Mouse (Mus musculus): Measurements from ENCODE around the gene Lrrc66.

Gene Lrrc66

GRCm38 (mm10) chr5:73632291-73632690 is at the start of gene Lrrc66:
Gene Lrrc66 (minus strand): TSS chr5:73632526.
- no peak for DNase-seq (ENCODE audit: low read depth, low spot score)

- no peak for DNase-seq (ENCODE audit: low read depth, low spot score)
Measured at GRCm38 (mm10) chr5:73676626-73677025, 44.3 kb upstream of the Lrrc66 start.

DNA sequence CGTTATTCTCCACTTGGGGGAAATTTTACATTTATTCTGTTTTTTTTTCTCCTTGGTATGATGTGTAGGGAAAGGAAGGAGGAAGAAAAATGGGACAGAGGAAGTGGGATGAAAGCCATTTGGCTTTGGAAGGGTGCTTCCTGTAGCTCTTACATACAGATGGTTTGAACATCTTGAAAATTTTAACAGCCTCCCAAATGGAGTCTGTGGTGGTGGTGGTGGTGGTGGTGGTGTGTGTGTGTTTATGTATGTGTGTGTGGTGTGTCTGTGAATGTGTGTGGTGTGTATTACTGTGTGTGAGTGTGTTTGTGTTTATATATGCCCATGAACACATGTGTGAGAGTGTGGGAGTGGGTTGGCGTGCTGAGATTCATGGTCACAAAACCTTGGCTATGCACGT is 43.3 kb upstream of the Lrrc66 start:
- DNase-seq (ENCODE audit: low read depth, low spot score) = no peak

GRCm38 (mm10) chr5:73669386-73669785 is 37.1 kb upstream of the Lrrc66 start:
- no peak for DNase-seq (ENCODE audit: low read depth, low spot score)

GRCm38 (mm10) chr5:73667877-73668276 is 35.6 kb upstream of the Lrrc66 start:
- no peak for DNase-seq (ENCODE audit: low read depth, low spot score)

DNA sequence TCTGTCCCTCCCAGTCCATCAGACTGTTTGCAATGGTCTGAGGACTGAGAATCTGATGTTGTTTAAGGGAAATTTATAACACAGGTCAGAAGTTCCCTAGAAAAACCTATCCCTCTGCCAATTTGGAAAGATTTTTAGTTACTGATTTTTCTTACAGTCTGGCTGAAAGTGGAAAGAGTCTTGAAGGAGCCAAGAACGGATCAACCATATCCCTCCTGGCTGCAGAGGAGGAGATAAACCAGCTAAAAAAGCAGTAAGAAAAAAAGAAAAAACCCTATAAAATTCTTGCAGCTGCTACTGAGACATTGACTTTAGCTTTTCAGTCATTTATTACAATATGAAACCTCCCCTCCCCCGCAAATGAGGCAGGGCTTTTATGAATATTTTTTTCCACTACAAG is 34.4 kb upstream of the Lrrc66 start:
- DNase-seq (ENCODE audit: low read depth, low spot score) = no peak

GRCm38 (mm10) chr5:73651855-73652201 is 19.5 kb upstream of the Lrrc66 start:
- DNase-seq (ENCODE audit: low read depth, low spot score) = no peak

DNA sequence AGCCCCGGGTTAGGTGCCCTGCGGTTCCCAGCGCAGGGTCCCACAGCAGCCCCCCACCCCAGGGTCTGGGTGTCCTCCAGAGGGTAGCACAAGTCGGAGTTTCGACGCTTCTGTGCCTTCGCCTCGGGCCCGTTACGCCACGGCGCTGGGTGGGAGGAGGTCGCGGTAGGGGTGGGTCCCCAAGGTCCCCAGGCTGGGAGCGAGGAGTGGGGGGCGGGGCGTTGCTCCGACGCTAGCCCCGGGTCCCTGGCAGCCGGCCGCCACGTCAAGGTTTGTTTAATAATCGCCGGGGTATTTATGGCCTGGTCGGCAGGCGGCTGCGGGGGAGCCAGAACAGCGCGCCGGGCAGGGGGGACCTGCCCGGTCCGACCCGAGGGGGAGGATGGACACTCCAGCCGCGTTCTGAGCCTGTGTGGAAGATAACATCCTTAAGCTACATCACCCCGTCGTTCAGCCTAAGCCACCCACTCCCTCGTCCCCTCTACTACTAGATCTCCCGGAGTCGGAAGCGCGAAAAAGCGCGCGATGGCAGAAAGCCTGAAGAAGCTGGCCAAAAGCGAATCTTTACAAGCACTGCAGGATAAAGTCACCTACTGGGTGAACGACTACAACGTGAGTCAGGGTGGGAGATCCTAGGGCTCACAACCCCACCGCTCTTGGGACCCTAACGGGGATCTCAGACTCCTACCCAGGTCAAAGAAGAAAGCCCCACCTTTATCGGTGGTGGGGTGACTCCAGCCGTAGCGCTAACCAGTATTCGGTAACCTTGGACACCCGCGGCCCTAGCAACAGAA is 18.9 kb upstream of the Lrrc66 start, which contains the start of gene Spata18:
TSS of gene Spata18 (plus strand) at position 319 of the 794 bp plus-strand sequence.
- peak; percentile 41 for DNase-seq (ENCODE audit: low read depth, low spot score)

DNA sequence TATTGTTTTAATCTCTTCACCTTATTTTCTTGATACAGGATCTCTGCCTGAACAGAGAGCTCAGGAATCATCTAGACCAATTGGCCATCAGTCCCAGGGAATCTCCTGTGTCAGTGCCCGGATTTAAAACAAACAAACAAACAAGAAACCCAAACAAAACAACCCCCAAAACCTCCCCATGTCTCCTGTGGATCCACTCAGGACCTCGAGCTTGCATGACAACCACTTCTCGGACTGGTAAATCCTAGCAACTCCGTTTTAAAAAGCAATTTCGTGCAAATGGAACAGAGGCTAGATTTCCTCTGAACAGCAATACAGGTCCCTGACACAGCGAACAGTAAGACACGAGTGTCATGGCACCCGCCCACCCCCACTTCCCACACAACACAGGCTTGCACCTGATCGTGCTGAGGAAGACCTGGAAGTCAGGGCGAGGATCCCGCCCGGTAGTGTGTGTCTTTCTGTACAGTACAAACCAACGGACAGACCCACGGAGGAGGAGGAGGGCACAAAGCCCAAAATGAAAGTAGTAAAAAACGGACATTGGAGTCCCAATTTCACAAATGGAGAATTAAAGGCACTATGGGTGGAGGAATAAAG is 18.1 kb upstream of the Lrrc66 start:
- DNase-seq (ENCODE audit: low read depth, low spot score) = peak; percentile 51

DNA sequence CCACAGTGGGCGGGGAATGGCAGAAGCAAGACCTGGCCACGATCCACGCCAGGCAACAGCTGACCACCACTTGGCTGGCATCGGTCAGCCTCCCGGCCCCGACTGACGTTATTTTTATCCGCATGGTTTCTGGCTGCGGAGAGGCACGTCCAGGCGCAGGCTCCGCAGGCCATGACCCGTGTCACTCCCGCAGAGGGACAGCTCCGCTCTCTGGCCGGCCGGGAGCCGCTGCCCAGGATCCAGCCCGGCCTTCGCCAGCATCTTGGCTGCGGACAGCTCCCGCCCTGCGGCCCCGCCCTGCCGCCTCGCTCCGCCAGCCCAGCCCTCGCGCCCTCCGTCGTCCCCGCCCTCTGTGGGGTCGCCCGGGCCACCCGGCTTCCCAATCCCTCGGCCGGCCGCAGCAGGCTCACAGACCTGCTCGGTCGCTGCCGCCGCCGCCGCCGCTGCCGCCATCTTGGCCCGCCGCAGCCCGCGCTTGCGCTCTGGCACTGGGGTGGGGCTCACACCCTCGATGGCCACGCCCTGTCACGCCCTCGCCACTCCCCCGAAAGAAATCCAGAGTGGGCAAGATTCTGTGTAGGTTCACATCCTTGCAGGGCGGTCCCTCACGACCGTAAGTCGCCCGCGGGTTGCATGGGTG is 15.1 kb upstream of the Lrrc66 start, which contains the start of gene Sgcb:
TSS of gene Sgcb (minus strand) at position 530 of the 640 bp plus-strand sequence.
- peak; percentile 90 for DNase-seq (ENCODE audit: low read depth, low spot score)

DNA sequence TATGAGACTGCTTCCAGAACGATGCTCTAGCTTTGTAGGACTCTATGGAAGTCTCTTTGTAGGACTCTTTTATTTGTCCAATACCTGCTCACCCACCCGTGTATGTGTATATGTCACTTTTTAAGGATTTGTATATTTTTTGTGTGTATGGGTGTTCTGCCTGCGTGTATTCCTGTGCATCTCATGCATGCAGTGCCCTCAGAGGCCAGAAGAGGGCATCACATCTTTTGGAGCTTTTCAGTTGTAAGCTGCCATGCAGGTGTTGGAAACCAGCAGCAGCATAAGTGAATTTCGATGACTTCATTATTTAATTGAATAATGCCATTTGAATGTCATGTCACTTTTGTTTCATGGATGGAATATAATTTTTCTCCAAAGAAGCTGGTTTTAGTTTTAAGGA is 9.8 kb upstream of the Lrrc66 start:
- peak; percentile 68 for DNase-seq (ENCODE audit: low read depth, low spot score)

DNA sequence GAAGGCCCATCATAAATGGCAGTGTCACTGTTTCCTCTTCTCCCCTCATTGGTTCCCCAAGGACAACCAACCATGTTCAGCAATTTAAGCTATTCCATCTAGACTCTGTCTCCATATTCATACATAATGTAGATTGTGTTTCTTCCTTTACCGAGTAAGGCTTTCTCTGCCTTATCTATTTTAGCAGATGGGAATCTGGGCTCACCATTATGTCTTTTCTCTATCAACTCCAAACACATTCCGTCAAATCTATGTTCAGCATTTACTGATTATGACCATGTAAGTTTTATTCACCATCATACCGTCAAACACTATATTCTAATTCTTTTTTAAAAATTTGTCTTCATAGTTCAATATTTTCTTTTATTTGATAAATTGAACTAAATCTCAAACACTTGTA is 8.7 kb upstream of the Lrrc66 start:
- no peak for DNase-seq (ENCODE audit: low read depth, low spot score)

DNA sequence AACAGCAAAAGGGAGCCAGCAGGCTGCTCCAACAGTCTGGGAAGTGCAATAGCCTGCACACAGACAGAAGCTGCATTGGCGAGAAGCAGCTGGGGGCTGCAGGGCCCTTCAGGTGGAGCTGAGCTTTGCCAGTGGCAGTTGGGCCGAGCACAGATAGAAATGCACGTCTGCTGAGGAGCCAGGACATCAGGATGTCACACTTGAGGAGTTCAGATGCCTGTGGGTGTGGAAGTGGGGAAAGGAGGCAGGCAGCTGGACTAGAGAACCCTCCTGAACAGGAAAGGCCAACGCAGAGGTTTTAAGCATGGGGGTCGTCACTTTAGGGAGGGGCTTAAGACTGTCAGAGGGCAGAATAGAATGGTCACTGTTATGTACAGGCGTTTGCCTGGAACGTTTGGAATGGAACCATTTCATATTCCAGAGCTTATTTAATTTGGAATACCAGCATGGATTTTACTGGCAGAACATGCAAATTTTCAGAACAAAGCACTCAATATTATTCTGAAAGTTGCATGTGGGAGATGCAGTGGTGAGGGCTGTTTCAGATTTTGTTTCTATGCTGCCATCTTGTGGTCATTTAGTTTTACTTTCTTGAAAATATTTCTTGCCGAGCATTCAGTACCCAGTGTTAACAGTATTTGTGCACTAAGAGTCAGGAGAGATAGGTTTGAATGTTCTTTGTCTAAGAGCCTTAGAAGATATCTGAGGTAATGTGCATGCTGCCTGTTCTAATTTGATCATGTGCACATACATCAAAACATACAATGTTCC is 5.2 kb upstream of the Lrrc66 start:
- peak; percentile 68 for DNase-seq (ENCODE audit: low read depth, low spot score)

GRCm38 (mm10) chr5:73633141-73633540 is 815 bp upstream of the Lrrc66 start:
- DNase-seq (ENCODE audit: low read depth, low spot score) = peak; percentile 81

DNA sequence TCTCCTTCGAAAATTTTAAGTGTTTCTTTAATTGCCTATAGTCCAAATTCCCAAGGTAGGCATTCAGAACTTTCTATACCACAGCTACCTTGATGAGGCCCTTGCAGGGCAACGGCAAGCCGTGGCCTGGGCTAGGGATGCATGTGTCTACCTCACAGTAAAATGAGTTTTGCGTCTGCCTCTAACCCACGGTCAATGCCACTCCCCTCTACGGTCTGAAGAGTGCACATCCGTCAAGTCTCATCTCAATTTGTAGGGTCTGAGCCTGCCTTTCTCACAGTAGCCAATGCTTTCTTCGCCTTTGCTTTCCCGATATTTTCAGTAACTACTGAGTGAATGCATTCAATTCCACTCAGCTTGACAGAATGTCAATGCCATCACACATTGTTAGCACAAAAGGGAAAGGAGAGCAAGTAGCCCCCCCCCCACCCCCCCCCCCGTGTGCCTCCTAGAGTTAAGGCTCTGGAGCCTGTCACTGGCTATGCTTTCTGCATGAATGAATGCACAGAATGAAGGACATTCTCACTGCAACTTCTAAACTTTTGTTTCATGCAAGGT is 1.2 kb downstream of the Lrrc66 start:
- no peak for DNase-seq (ENCODE audit: low read depth, low spot score)

GRCm38 (mm10) chr5:73630141-73630540 is 2.2 kb downstream of the Lrrc66 start:
- peak; percentile 62 for DNase-seq (ENCODE audit: low read depth, low spot score)

DNA sequence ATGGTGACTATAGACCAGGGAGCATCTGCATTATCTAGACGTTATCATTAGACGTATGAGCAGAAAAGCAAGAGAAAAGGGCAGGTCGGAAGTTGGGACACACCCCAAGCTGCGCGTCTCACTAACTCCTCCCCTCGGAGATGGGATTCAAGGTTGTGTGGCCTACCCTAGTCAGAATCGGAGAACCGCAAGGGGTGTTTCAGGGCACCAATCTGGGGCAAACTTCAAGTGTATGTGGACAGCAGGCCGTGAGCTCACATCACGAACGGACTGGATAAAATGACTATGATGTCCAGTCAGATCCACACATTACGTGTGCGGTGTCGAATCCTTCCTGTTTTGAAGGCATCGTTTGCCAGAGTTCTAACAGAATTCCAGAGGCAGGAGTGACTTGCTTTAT is 4.3 kb downstream of the Lrrc66 start:
- no peak for DNase-seq (ENCODE audit: low read depth, low spot score)

DNA sequence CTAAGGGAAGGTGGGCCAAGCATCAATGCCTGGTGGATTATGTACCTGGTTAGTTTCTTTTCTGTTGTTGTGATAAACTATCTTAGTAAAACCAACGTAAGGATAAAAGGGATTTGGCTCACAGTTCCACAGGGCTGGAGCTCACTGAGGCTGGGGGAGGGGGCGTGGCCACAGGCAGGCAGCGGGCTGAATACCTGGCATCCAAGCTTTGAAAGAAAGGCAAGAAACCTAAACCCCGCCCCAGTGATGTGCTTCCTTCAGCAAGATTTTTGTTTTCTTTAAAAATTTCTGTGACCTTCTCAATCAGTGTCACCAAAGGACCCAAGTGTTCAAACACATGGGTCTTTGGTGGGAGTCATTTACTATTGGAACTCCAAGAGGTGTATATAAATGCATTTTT is 4.8 kb downstream of the Lrrc66 start:
- DNase-seq (ENCODE audit: low read depth, low spot score) = no peak

GRCm38 (mm10) chr5:73626842-73627241 is 5.5 kb downstream of the Lrrc66 start:
- DNase-seq (ENCODE audit: low read depth, low spot score) = no peak

DNA sequence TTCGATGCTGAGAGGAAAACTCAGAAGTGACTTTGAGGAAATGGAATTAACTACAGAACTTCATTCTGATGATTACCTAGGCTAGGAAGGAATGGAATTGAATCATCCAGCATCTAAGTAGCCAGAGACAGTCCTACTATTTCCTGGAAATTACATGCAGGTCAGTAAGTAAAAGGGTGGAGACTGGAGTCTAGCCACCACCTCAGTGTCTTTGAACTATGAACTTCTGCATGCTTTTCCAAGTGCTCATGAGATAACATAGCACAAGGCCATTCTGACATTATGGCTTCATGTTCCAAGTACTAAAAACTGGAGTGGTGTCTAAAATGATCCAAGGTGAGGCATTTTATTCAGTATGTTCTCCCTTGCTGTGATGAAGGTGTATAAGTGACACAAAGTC is 6.8 kb downstream of the Lrrc66 start:
- no peak for DNase-seq (ENCODE audit: low read depth, low spot score)

GRCm38 (mm10) chr5:73618969-73619368 is 13.4 kb downstream of the Lrrc66 start:
- no peak for DNase-seq (ENCODE audit: low read depth, low spot score)

GRCm38 (mm10) chr5:73615211-73615610 is 17.1 kb downstream of the Lrrc66 start:
- DNase-seq (ENCODE audit: low read depth, low spot score) = no peak
